Mouse (Mus musculus) CH12.LX (cell line): ENCODE data around the gene Sap18b. TPM values are rescaled to one million over a fixed set of nuclear protein-coding genes. Genes with fewer than 3 reads are reported as not detected.

Experiments
- DNase-seq: peaks from one replicate; pipeline ENCODE4 v3.0.0-alpha.2; 2013; ENCODE audit errors: extremely low read depth
- H3K27ac ChIP-seq: 2 replicates; pipeline ENCODE4 v1.5.1; 2012; ENCODE audit warnings: low read depth, mild to moderate bottlenecking, control low read depth, moderate library complexity; ENCODE audit not compliant: insufficient read depth
- H3K27me3 ChIP-seq: replicated peaks from 2 replicates; pipeline ENCODE3; 2012; ENCODE audit warnings: inconsistent platforms
- H3K36me3 ChIP-seq, 2 experiments: replicated peaks in 1 of 2; 2 replicates each; pipeline versions ENCODE3 to v1.6.1; 2012; ENCODE audit warnings: inconsistent platforms in 1 of 2, low read length in 1 of 2, mild to moderate bottlenecking in 1 of 2, mixed read lengths in 1 of 2, moderate library complexity in 1 of 2; ENCODE audit not compliant: control insufficient read depth in 1 of 2, insufficient read depth in 1 of 2
- H3K4me1 ChIP-seq, 2 experiments: 2 replicates each; pipeline ENCODE4 v1.6.1; 2012; ENCODE audit warnings: inconsistent platforms in 1 of 2, moderate library complexity in 1 of 2; ENCODE audit not compliant: insufficient read depth in 2 of 2, control insufficient read depth in 1 of 2
- H3K4me2 ChIP-seq: 2 replicates; pipeline ENCODE4 v1.6.1; 2012; ENCODE audit warnings: low read depth, mild to moderate bottlenecking, control low read depth; ENCODE audit not compliant: poor library complexity, insufficient read depth, severe bottlenecking
- H3K4me3 ChIP-seq, 3 experiments: fragments of 150-350 bp in 1 of 3; sonication (generic) in 1 of 3; replicated peaks in 1 of 3; 2 replicates each; pipeline versions ENCODE3 to v1.5.1; 2011 to 2012; ENCODE audit warnings: low read depth in 2 of 3, low read length in 2 of 3, mild to moderate bottlenecking in 2 of 3, moderate library complexity in 2 of 3, control low read depth in 1 of 3, improper control_type of control experiment in 1 of 3, inconsistent platforms in 1 of 3, mixed read lengths in 1 of 3; ENCODE audit not compliant: poor library complexity in 1 of 3
- H3K79me2 ChIP-seq: replicated peaks from 2 replicates; pipeline ENCODE4 v1.6.1; 2012; ENCODE audit warnings: mild to moderate bottlenecking, moderate library complexity; ENCODE audit not compliant: control insufficient read depth, poor library complexity, insufficient read depth, severe bottlenecking; ENCODE audit errors: extremely low read depth
- H3K9ac ChIP-seq: 2 replicates; pipeline ENCODE4 v1.6.1; 2012; ENCODE audit warnings: low read depth, mild to moderate bottlenecking, control low read depth, moderate library complexity; ENCODE audit not compliant: insufficient read depth
- H3K9me3 ChIP-seq: replicated peaks from 2 replicates; pipeline ENCODE3; 2012; ENCODE audit warnings: low read length, inconsistent platforms, mixed read lengths
- CHD1 ChIP-seq: IDR thresholded peaks from 2 replicates; pipeline ENCODE4 v1.6.1; 2012; ENCODE audit warnings: low read depth, low read length, improper control_type of control experiment, inconsistent platforms
- CHD2 ChIP-seq: IDR thresholded peaks from 2 replicates; pipeline ENCODE4 v1.6.1; 2011; ENCODE audit warnings: low read length, improper control_type of control experiment
- E2F4 ChIP-seq: IDR thresholded peaks from 2 replicates; pipeline ENCODE4 v1.6.1; 2011; ENCODE audit warnings: low read depth, low read length, improper control_type of control experiment; ENCODE audit not compliant: insufficient replicate concordance
- EP300 ChIP-seq: IDR thresholded peaks from 2 replicates; pipeline ENCODE4 v1.6.1; 2011; ENCODE audit warnings: low read length, improper control_type of control experiment
- ETS1 ChIP-seq: conservative IDR thresholded peaks from 2 replicates; pipeline ENCODE4 v1.6.1; 2012; ENCODE audit warnings: low read depth, mild to moderate bottlenecking, inconsistent platforms, low read length, improper control_type of control experiment, moderate library complexity
- GABPA ChIP-seq: IDR thresholded peaks from 2 replicates; pipeline ENCODE4 v1.6.1; 2012; ENCODE audit warnings: low read depth, low read length, improper control_type of control experiment, inconsistent platforms; ENCODE audit not compliant: insufficient replicate concordance
- IRF4 ChIP-seq: IDR thresholded peaks from 2 replicates; pipeline ENCODE4 v1.6.1; 2014; ENCODE audit warnings: low read depth, mild to moderate bottlenecking, inconsistent platforms, low read length, improper control_type of control experiment
- JUND ChIP-seq: conservative IDR thresholded peaks from 2 replicates; pipeline ENCODE4 v1.6.1; 2011; ENCODE audit warnings: low read depth, low read length, improper control_type of control experiment
- KAT2A ChIP-seq: IDR thresholded peaks from 2 replicates; pipeline ENCODE4 v1.6.1; 2012; ENCODE audit warnings: low read length, improper control_type of control experiment, inconsistent platforms; ENCODE audit not compliant: insufficient replicate concordance
- MAFK ChIP-seq: IDR thresholded peaks from 2 replicates; pipeline ENCODE4 v1.6.1; 2011; ENCODE audit warnings: low read length, improper control_type of control experiment; ENCODE audit not compliant: insufficient replicate concordance
- MAX ChIP-seq: IDR thresholded peaks from 2 replicates; pipeline ENCODE4 v1.6.1; 2011; ENCODE audit warnings: low read length, improper control_type of control experiment
- MEF2A ChIP-seq: IDR thresholded peaks from 2 replicates; pipeline ENCODE4 v1.6.1; 2014; ENCODE audit warnings: low read depth, mild to moderate bottlenecking, inconsistent platforms, low read length, improper control_type of control experiment, borderline replicate concordance
- MXI1 ChIP-seq: IDR thresholded peaks from 2 replicates; pipeline ENCODE4 v1.6.1; 2011; ENCODE audit warnings: mild to moderate bottlenecking, low read depth, low read length, improper control_type of control experiment
- RAD21 ChIP-seq: IDR thresholded peaks from 2 replicates; pipeline ENCODE4 v1.6.1; 2011; ENCODE audit warnings: low read depth, mild to moderate bottlenecking, low read length, improper control_type of control experiment, moderate library complexity
- SIN3A ChIP-seq: IDR thresholded peaks from 2 replicates; pipeline ENCODE4 v1.6.1; 2012; ENCODE audit warnings: low read length, improper control_type of control experiment, inconsistent platforms
- SMC3 ChIP-seq: IDR thresholded peaks from 2 replicates; pipeline ENCODE4 v1.6.1; 2011; ENCODE audit warnings: low read depth, low read length, improper control_type of control experiment
- TCF12 ChIP-seq: IDR thresholded peaks from 2 replicates; pipeline ENCODE4 v1.6.1; 2014; ENCODE audit warnings: low read depth, mild to moderate bottlenecking, inconsistent platforms, low read length, improper control_type of control experiment
- UBTF ChIP-seq: IDR thresholded peaks from 2 replicates; pipeline ENCODE4 v1.6.1; 2012; ENCODE audit warnings: low read depth, mild to moderate bottlenecking, inconsistent platforms, low read length, improper control_type of control experiment, moderate library complexity
- USF2 ChIP-seq: conservative IDR thresholded peaks from 2 replicates; pipeline ENCODE4 v1.6.1; 2011; ENCODE audit warnings: low read depth, low read length, improper control_type of control experiment
- ZC3H11A ChIP-seq: IDR thresholded peaks from 2 replicates; pipeline ENCODE4 v1.6.1; 2012; ENCODE audit warnings: low read depth, mild to moderate bottlenecking, inconsistent platforms, low read length, improper control_type of control experiment
- ZKSCAN1 ChIP-seq: IDR thresholded peaks from 2 replicates; pipeline ENCODE4 v1.6.1; 2012; ENCODE audit warnings: low read depth, inconsistent platforms, low read length, improper control_type of control experiment, borderline replicate concordance
- dilution Hi-C: fragments of 300-500 bp; cut with MboI; formaldehyde crosslinking; loops from 2 replicates; pipeline ENCODE4 v1.14.3; 2020; ENCODE audit warnings: low sequenced_read_pairs; ENCODE audit not compliant: extremely low pct_unique_long_range_greater_than_20kb, extremely low pct_ligation_motif_present
- in situ Hi-C: fragments of 300-500 bp; cut with MboI; formaldehyde crosslinking; loops from 3 replicates; pipeline ENCODE4 v1.14.3; 2019; ENCODE audit warnings: low sequenced_read_pairs, low pct_ligation_motif_present, low pct_unique_long_range_greater_than_20kb, mixed read lengths
- polyA plus RNA-seq: library from polyadenylated mRNA; unstranded; fragments of >175 nt; gene quantifications from 2 replicates; pipeline ENCODE4 v1.2.1, GENCODE M21; 2012; ENCODE audit warnings: low read depth; ENCODE audit not compliant: insufficient read length
- total RNA-seq, 2 experiments: library from RNA; depleted of rRNA; stranded (reverse); fragments of 300-350 nt in 1 of 2; fragments of >200 nt in 1 of 2; gene quantifications; 2 replicates each; pipeline ENCODE4 v1.2.3; 2012 to 2014

Gene Sap18b
- total and polyA plus RNA-seq, 3 experiments, result 141 to 355 (median 305) TPM

DNA sequence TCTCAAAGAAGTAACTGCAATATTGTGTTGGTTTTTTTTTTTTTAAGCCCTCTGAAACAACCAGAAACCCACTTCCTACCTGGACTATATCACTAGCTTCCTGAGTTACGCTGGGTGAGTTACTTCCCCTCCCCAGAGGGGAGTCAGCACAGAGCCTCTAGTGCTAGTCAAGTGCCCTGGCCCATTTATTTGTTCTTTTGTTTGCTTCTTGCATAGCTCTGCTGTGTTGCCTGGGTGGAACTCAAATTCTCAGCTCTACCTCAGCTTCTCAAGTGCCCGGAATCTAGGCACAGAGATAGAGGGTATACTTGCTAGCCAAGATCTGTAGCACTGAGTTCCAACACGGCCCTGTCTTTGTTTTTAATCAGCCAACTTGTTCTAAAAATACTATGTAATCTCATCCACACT, 15.0 kb upstream of the Sap18b start:
- Histone ChIP-seq H3K27ac (no peak overlapping the region), H3K9ac (no peak overlapping the region), H3K4me1 (peaks cover 0 to 26% of the 10 kb centered on the region in 2 experiments), H3K36me3 (peaks cover 0 to 4% of the 10 kb centered on the region in 2 experiments), H3K4me3 (no peak overlapping the region), H3K4me2 (no peak overlapping the region), H3K27me3 (no peaks in the 10 kb centered on the region), H3K9me3 (no peaks in the 10 kb centered on the region), H3K79me2 (peaks cover 20% of the 10 kb centered on the region)
- no peak for DNase-seq
- dilution Hi-C loops, result no loop called here
- in situ Hi-C loops, result no loop called here
- TF ChIP-seq EP300 (no peak), TCF12 (no peak), USF2 (no peak), IRF4 (no peak), MAX (no peak), ZKSCAN1 (no peak), MXI1 (no peak), RAD21 (no peak)

DNA sequence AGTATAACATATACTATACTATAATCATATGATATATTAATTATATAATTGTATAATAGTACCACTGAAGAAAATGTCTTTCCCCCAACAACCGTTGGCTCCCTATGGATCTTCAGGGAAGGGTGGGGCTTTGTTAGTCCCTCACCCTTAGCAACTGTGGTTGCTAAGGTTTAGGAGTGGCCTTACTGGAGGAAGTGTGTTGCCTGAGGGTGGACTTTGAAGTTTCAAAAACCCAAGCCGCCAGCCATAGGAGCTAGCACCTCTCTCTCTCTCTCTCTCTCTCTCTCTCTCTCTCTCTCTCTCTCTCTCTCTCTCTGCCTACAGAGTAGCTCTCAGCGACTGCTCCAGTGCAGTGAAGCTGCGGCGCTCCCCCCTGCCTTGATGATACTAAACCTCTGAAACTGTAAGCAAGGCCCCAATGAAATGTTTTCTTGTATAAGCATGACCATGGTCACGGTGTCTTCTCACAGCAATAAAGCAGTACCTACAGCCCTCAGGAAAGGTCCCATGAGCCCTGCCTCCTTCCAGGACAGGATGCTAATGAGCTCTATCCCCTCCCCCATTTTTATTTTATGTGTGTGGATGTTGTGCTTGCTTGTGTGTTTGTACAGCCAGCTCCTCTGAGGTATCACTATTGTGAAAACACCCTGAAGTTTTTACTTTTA, 9.0 kb upstream of the Sap18b start:
- in situ Hi-C loops, result no loop called here
- H3K9ac ChIP-seq, result no peak overlapping the region

More for the DNA sequence above, 9.0 kb upstream of the Sap18b start:
- dilution Hi-C loops, result no loop called here
- Histone ChIP-seq H3K4me2 (no peak overlapping the region), H3K4me1 (peaks cover 0 to 24% of the 10 kb centered on the region in 2 experiments; a peak in 2 of 4 replicates), H3K36me3 (no peaks in the 10 kb centered on the region), H3K79me2 (no peaks in the 10 kb centered on the region), H3K4me3 (no peak overlapping the region), H3K9me3 (no peaks in the 10 kb centered on the region), H3K27ac (no peak overlapping the region), H3K27me3 (no peaks in the 10 kb centered on the region)
- TF ChIP-seq MAFK (no peak), E2F4 (no peak), KAT2A (no peak), UBTF (no peak), SIN3A (no peak), ETS1 (no peak), JUND (no peak), GABPA (no peak), SMC3 (no peak), MEF2A (no peak), CHD2 (no peak), ZKSCAN1 (no peak), ZC3H11A (no peak), CHD1 (no peak), TCF12 (no peak), IRF4 (no peak)
- DNase-seq, result no peak
